Mouse (Mus musculus) hindbrain, postnatal 0 days (tissue): ENCODE measurements around the gene Elmod3. TPM values are rescaled to one million over a fixed set of nuclear protein-coding genes. Genes with fewer than 3 reads are reported as not detected.
A peak's percentile ranks its signal among the peaks of the same experiment; 100 is the strongest.

Experiments
- ATAC-seq: fragments of 200-750 bp; cut with Nextera tagmentation; 2 replicates; pipeline ENCODE4 v1.8.0; 2017; ENCODE audit warnings: mild to moderate bottlenecking, moderate TSS enrichment, moderate library complexity
- DNase-seq: peaks from one replicate; pipeline ENCODE4 v3.0.0-alpha.2; 2015; ENCODE audit warnings: low spot score
- H3K27ac ChIP-seq: fragments of 300-500 bp; sonication (generic); 2 replicates; pipeline ENCODE4 v1.5.1; 2014; ENCODE audit warnings: mild to moderate bottlenecking
- H3K27me3 ChIP-seq: fragments of 300-500 bp; sonication (generic); 2 replicates; pipeline ENCODE4 v1.6.1; 2014; ENCODE audit warnings: low read length, mixed read lengths; ENCODE audit not compliant: insufficient read depth
- H3K36me3 ChIP-seq: fragments of 300-500 bp; sonication (generic); 2 replicates; pipeline ENCODE4 v1.6.1; 2014; ENCODE audit warnings: low read length, mixed read lengths; ENCODE audit not compliant: insufficient read depth
- H3K4me1 ChIP-seq: fragments of 300-500 bp; sonication (generic); 2 replicates; pipeline ENCODE4 v1.6.1; 2014; ENCODE audit warnings: antibody characterized with exemption, low read length, mixed read lengths; ENCODE audit not compliant: insufficient read depth
- H3K4me2 ChIP-seq: fragments of 300-500 bp; sonication (generic); 2 replicates; pipeline ENCODE4 v1.6.1; 2014; ENCODE audit warnings: low read depth, mild to moderate bottlenecking, low read length, moderate library complexity, mixed read lengths
- H3K4me3 ChIP-seq: fragments of 300-500 bp; sonication (generic); 2 replicates; pipeline ENCODE4 v1.5.1; 2014; ENCODE audit warnings: low read length
- H3K9ac ChIP-seq: fragments of 300-500 bp; sonication (generic); replicated peaks from 2 replicates; pipeline ENCODE4 v1.6.1; 2014; ENCODE audit warnings: mild to moderate bottlenecking, low read length, moderate library complexity, mixed read lengths
- H3K9me3 ChIP-seq: fragments of 300-500 bp; sonication (generic); 2 replicates; pipeline ENCODE4 v1.6.1; 2016; ENCODE audit warnings: low read length, mixed read lengths
- CTCF ChIP-seq: IDR thresholded peaks from 2 replicates; pipeline ENCODE4 v1.5.1; 2016; ENCODE audit warnings: antibody characterized with exemption, control low read depth, low read depth
- WGBS: fragments of 180-500 bp; shearing (Covaris S2); extraction: QIAGEN DNeasy Blood & Tissue Kit; methylation state at CpG from one replicate; pipeline ENCODE4 v1.1.7; 2014; 5-methylcytosine and 5-hydroxymethylcytosine counted together
- polyA plus RNA-seq: library from polyadenylated mRNA; unstranded; fragments of >200 nt; fragmentation: Nextera tagmentation; extraction: Ambion mirVana; gene quantifications from 2 replicates; pipeline ENCODE4 v1.2.1, GENCODE M21; 2015
- total RNA-seq: library from RNA; depleted of rRNA; stranded (reverse); fragments of >200 nt; gene quantifications from 2 replicates; pipeline ENCODE4 v1.2.3, GENCODE M21; 2014

Gene Elmod3
- total and polyA plus RNA-seq, 2 experiments from 2014 or later = 16.2 to 23.8 TPM

- Histone ChIP-seq H3K36me3 (no peaks in the 10 kb centered on the region), H3K4me1 (no peaks in the 10 kb centered on the region), H3K27me3 (no peaks in the 10 kb centered on the region), H3K27ac (no peak overlapping the region), H3K9me3 (no peaks in the 10 kb centered on the region), H3K4me2 (no peak overlapping the region), H3K9ac (no peak overlapping the region), H3K4me3 (no peak overlapping the region)
- no peak for TF ChIP-seq CTCF
- WGBS = 89% methylated on average over 8 of the region's 8 CpGs
- ATAC-seq (no peak), DNase-seq (no peak)
Observed at GRCm38 (mm10) chr6:72623661-72624402, 25.6 kb upstream of the Elmod3 start.

GRCm38 (mm10) chr6:72622917-72623316 is 24.7 kb upstream of the Elmod3 start:
- DNase-seq (no peak), ATAC-seq (no peak)
- 41% methylated on average over 3 of the region's 3 CpGs for WGBS
- no peak overlapping the region for H3K4me3 ChIP-seq
- H3K9me3 ChIP-seq = no peaks in the 10 kb centered on the region
- no peaks in the 10 kb centered on the region for H3K36me3 ChIP-seq
- no peak overlapping the region for H3K27ac ChIP-seq
- H3K4me2 ChIP-seq = no peak overlapping the region
- no peaks in the 10 kb centered on the region for H3K4me1 ChIP-seq
- no peak overlapping the region for H3K9ac ChIP-seq
- TF ChIP-seq CTCF = no peak
- no peaks in the 10 kb centered on the region for H3K27me3 ChIP-seq

- peaks cover 4% of the 10 kb centered on the region; the same call in 1 of the 2 replicates for H3K4me1 ChIP-seq
- no peak overlapping the region for H3K4me2 ChIP-seq
- DNase-seq (no peak), ATAC-seq (no peak)
- H3K36me3 ChIP-seq = no peaks in the 10 kb centered on the region
- H3K4me3 ChIP-seq = no peak overlapping the region
- no peak for TF ChIP-seq CTCF
- no peak overlapping the region for H3K27ac ChIP-seq
- H3K9ac ChIP-seq = no peak overlapping the region
- H3K9me3 ChIP-seq = no peaks in the 10 kb centered on the region
- WGBS = 86% methylated on average over 5 of the region's 5 CpGs
- H3K27me3 ChIP-seq = no peaks in the 10 kb centered on the region
Observed at GRCm38 (mm10) chr6:72620920-72621319, 22.7 kb upstream of the Elmod3 start.

- Histone ChIP-seq H3K9ac (no peak overlapping the region), H3K4me3 (no peak overlapping the region), H3K9me3 (no peaks in the 10 kb centered on the region), H3K27me3 (no peaks in the 10 kb centered on the region), H3K4me2 (no peak overlapping the region), H3K4me1 (peaks cover 13% of the 10 kb centered on the region), H3K36me3 (no peaks in the 10 kb centered on the region), H3K27ac (no peak overlapping the region)
- WGBS = 64% methylated on average over 12 of the region's 12 CpGs
- ATAC-seq (no peak), DNase-seq (no peak)
- TF ChIP-seq CTCF = no peak
Observed at GRCm38 (mm10) chr6:72619734-72620532, 21.7 kb upstream of the Elmod3 start.

- no peak for TF ChIP-seq CTCF
- H3K4me1 ChIP-seq = peaks cover 19% of the 10 kb centered on the region
- H3K27ac ChIP-seq = peak within 1 kb of the TSS; percentile 97
- H3K9me3 ChIP-seq = no peaks in the 10 kb centered on the region
- DNase-seq = peak; percentile 98
- H3K4me2 ChIP-seq = peak within 1 kb of the TSS; percentile 97
- peak within 1 kb of the TSS; percentile 77 for H3K9ac ChIP-seq
- peak; percentile 99 for ATAC-seq
- H3K27me3 ChIP-seq = no peaks in the 10 kb centered on the region
- WGBS = under 1% methylated on average over 40 of the region's 41 CpGs
- H3K36me3 ChIP-seq = peaks cover 20% of the 10 kb centered on the region
- H3K4me3 ChIP-seq = peak within 1 kb of the TSS; percentile 84
Observed at GRCm38 (mm10) chr6:72616643-72617288, 18.6 kb upstream of the Elmod3 start, which contains the start of gene Tgoln1. Tgoln1 (minus strand) TSS chr6:72617000.

- WGBS = 27% methylated on average over 25 of the region's 25 CpGs
- no peak for TF ChIP-seq CTCF
- H3K4me2 ChIP-seq = peak overlapping the region; percentile 97
- H3K4me1 ChIP-seq = peaks cover 19% of the 10 kb centered on the region
- peak overlapping the region; percentile 97; the same call in 1 of the 2 replicates for H3K27ac ChIP-seq
- peak; percentile 2; the same call in 1 of the 2 replicates for ATAC-seq
- no peaks in the 10 kb centered on the region for H3K9me3 ChIP-seq
- H3K27me3 ChIP-seq = no peaks in the 10 kb centered on the region
- H3K4me3 ChIP-seq = peak overlapping the region; percentile 84
- no peak for DNase-seq
- H3K36me3 ChIP-seq = peaks cover 30% of the 10 kb centered on the region
- peak overlapping the region; percentile 77 for H3K9ac ChIP-seq
Observed at GRCm38 (mm10) chr6:72615561-72616375, 17.6 kb upstream of the Elmod3 start.
